ENCODE assay signal across 20 mouse cellular contexts in the genomic region with DNA sequence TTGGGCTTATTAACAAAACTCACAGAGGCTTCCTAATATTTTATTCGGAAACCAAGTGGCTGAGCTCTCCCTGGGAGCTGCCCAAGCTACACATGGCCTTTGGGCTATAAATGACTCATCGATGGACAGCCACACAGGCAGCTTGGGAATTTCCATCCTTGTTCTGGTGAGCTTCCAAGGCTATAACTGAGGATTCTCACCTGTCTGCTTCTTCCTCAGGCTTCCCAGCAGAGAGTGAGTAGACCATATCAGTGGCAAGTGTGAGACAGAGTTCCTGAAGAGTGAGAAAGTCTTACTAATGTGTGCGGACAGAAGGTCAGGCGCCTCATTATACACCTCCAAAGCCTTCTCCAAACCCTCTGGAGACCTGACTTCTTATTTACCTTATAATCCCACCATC.
DNase-seq lines count a peak whose midpoint lies in the region; ATAC-seq and TF ChIP-seq lines count a peak whose summit lies in the region.
"Had no signal": no experiment of that assay in that cellular context is flagged by ENCODE, and none has a peak within 500 bp of the region (broad histone marks: within the 10 kb centered on the region; RNA-seq: fewer than 3 reads in every experiment).

No protein-coding gene starts in this region.

- 89% methylated on average over 4 of the region's 4 CpGs for WGBS in cerebellum, adult 2 months
- WGBS in macrophage (ENCODE audit: missing documents) = 100% methylated on average over 4 of the region's 4 CpGs

- H3K9me3 ChIP-seq in CH12.LX (replicated peaks; ENCODE audit: low read length) = peaks cover 10% of the 10 kb centered on the region
- H3K9me3 ChIP-seq: embryonic facial prominence, embryonic 10.5 days; forebrain, embryonic 12.5 days; hindbrain, embryonic 13.5 days; kidney, embryonic 15.5 days; liver, embryonic 13.5 days; neural tube, embryonic 13.5 days had no signal

- no peaks in the 10 kb centered on the region for H3K79me2 ChIP-seq in CH12.LX (replicated peaks; ENCODE audit: control insufficient read depth, extremely low read depth, insufficient read depth, poor library complexity, severe bottlenecking)
- no peaks in the 10 kb centered on the region for H3K79me2 ChIP-seq in macrophage (ENCODE audit: inconsistent target)

- H3K27ac ChIP-seq in cerebellum, adult 2 months (ENCODE audit: insufficient read depth, low read length) = no peak overlapping the region
- H3K27ac ChIP-seq in CH12.LX (ENCODE audit: insufficient read depth, low read depth) = peak overlapping the region; percentile 73; the same call in 1 of the 2 replicates
- H3K27ac ChIP-seq in macrophage = peak overlapping the region; percentile 43
- H3K27ac ChIP-seq: embryonic facial prominence, embryonic 10.5 days; forebrain, embryonic 12.5 days; hindbrain, embryonic 13.5 days; liver, embryonic 13.5 days; neural tube, embryonic 13.5 days had no signal

- H3K4me3 ChIP-seq in cerebellum, adult 2 months (replicated peaks; ENCODE audit: insufficient read depth, low read depth, low read length) = no peak overlapping the region
- H3K4me3 ChIP-seq in CH12.LX (replicated peaks in 1 of 3; ENCODE audit: low read depth in 2 of 3, low read length in 2 of 3, poor library complexity in 1 of 3) (peak overlapping the region in 1 of 3 experiments; percentile 24), macrophage (ENCODE audit: inconsistent target) (no peak overlapping the region)
- H3K4me3 ChIP-seq: embryonic facial prominence, embryonic 10.5 days; forebrain, embryonic 12.5 days; hindbrain, embryonic 13.5 days; kidney, embryonic 15.5 days; liver, embryonic 13.5 days; neural tube, embryonic 13.5 days had no signal

- no peaks in the 10 kb centered on the region for H3K36me3 ChIP-seq in CH12.LX (replicated peaks in 1 of 2; ENCODE audit: control insufficient read depth in 1 of 2, insufficient read depth in 1 of 2, low read length in 1 of 2)
- H3K36me3 ChIP-seq in macrophage (ENCODE audit: inconsistent target) = no peaks in the 10 kb centered on the region
- H3K36me3 ChIP-seq: embryonic facial prominence, embryonic 10.5 days; forebrain, embryonic 12.5 days; hindbrain, embryonic 13.5 days; kidney, embryonic 15.5 days; liver, embryonic 13.5 days; neural tube, embryonic 13.5 days had no signal

- H3K27me3 ChIP-seq in cerebellum, adult 2 months (ENCODE audit: control insufficient read depth, insufficient read depth, low read length) = no peaks in the 10 kb centered on the region
- no peaks in the 10 kb centered on the region for H3K27me3 ChIP-seq in CH12.LX (replicated peaks)
- H3K27me3 ChIP-seq: forebrain, embryonic 12.5 days; hindbrain, embryonic 13.5 days; kidney, embryonic 15.5 days; liver, embryonic 13.5 days; neural tube, embryonic 13.5 days had no signal

- no peak for DNase-seq in cerebellum, adult 2 months
- DNase-seq in CH12.LX (ENCODE audit: extremely low read depth) = no peak
- peak; percentile 71 for DNase-seq in adipocyte (ENCODE audit: low spot score)
- no peak for DNase-seq in thymus, postnatal 4 days
- DNase-seq in ovary, postnatal 10 days (ENCODE audit: low spot score) = no peak
- DNase-seq in right cerebral cortex, adult 18-20 months = no peak
- DNase-seq: adrenal gland, adult 2 months; cerebellum, adult 9-10 months; layer of hippocampus, adult 9-11 months; liver, embryonic 13.5 days; lung, embryonic 14.5 days; midbrain, embryonic 14.5 days; thymus, postnatal 14 days had no signal

- in situ Hi-C loops in CH12.LX (cut with MboI; ENCODE audit: low pct_ligation_motif_present, low pct_unique_long_range_greater_than_20kb, low sequenced_read_pairs) = no loop called here

- no peak for TF ChIP-seq POLR2A in cerebellum, adult 2 months (IDR thresholded peaks at IDR 0.05; ENCODE audit: borderline replicate concordance, insufficient read depth, low read length)
- no peak for TF ChIP-seq POLR2A in CH12.LX (IDR thresholded peaks at IDR 0.05; ENCODE audit: low read depth, low read length)

- dilution Hi-C loops in CH12.LX (cut with MboI; ENCODE audit: extremely low pct_ligation_motif_present, extremely low pct_unique_long_range_greater_than_20kb, low sequenced_read_pairs) = no loop called here

- no peak overlapping the region for H3K9ac ChIP-seq in CH12.LX (ENCODE audit: insufficient read depth, low read depth)
- H3K9ac ChIP-seq: forebrain, embryonic 12.5 days; hindbrain, embryonic 13.5 days; kidney, embryonic 15.5 days; liver, embryonic 13.5 days; lung, embryonic 14.5 days; neural tube, embryonic 13.5 days had no signal

- TF ChIP-seq CTCF in cerebellum, adult 2 months (IDR thresholded peaks at IDR 0.05; ENCODE audit: borderline replicate concordance, insufficient read depth, low read depth, low read length) = no peak
- no peak for TF ChIP-seq CTCF in CH12.LX (conservative IDR thresholded peaks at IDR 0.05 in 1 of 2, IDR thresholded peaks at IDR 0.05 in 1 of 2; ENCODE audit: low read depth in 2 of 2, low read length in 2 of 2)

- ATAC-seq in cerebellum, adult (ENCODE audit: insufficient number of reproducible peaks, low FRiP score, low TSS enrichment) = 0 out of 2 replicates have a peak, but pooled peaks have one; percentile 31

- H3K4me1 ChIP-seq in cerebellum, adult 2 months (ENCODE audit: control insufficient read depth, insufficient read depth, low read length) = no peaks in the 10 kb centered on the region
- peaks cover 8 to 29% of the 10 kb centered on the region in 2 experiments for H3K4me1 ChIP-seq in CH12.LX (ENCODE audit: control insufficient read depth in 1 of 2, insufficient read depth in 2 of 2)
- H3K4me1 ChIP-seq: embryonic facial prominence, embryonic 10.5 days; forebrain, embryonic 12.5 days; hindbrain, embryonic 13.5 days; kidney, embryonic 15.5 days; liver, embryonic 13.5 days; neural tube, embryonic 13.5 days had no signal

- H3K4me2 ChIP-seq in CH12.LX (ENCODE audit: insufficient read depth, low read depth, poor library complexity, severe bottlenecking) = peak overlapping the region; percentile 63
- H3K4me2 ChIP-seq: forebrain, embryonic 12.5 days; hindbrain, embryonic 13.5 days; kidney, embryonic 15.5 days; liver, embryonic 13.5 days; lung, embryonic 14.5 days; neural tube, embryonic 13.5 days had no signal

- no peak for TF ChIP-seq RAD21 in CH12.LX (IDR thresholded peaks at IDR 0.05; ENCODE audit: low read depth, low read length)

- no peak for TF ChIP-seq EP300 in CH12.LX (IDR thresholded peaks at IDR 0.05; ENCODE audit: low read length)

TF ChIP-seq in CH12.LX, 34 proteins besides CTCF, POLR2A, EP300 and RAD21:
- TF ChIP-seq TBP (conservative IDR thresholded peaks at IDR 0.05; ENCODE audit: low read depth, low read length) = no peak
- no peak for TF ChIP-seq ZNF384 (IDR thresholded peaks at IDR 0.05; ENCODE audit: low read depth, low read length)
- no peak for TF ChIP-seq ELF1 (IDR thresholded peaks at IDR 0.05; ENCODE audit: low read depth, low read length)
